Mouse (Mus musculus) yolk sac, embryonic 10.5 days (tissue): ENCODE results near the gene Msantd2.

Source experiments
- DNase-seq: peaks from one replicate; pipeline ENCODE4 v3.0.0-alpha.2; 2017; ENCODE audit warnings: low spot score

The Msantd2 gene

GRCm38 (mm10) chr9:37569231-37569835 is 80.2 kb downstream of the Msantd2 start:
- peak; percentile 51 for DNase-seq

GRCm38 (mm10) chr9:37572204-37572876 is 83.2 kb downstream of the Msantd2 start:
- DNase-seq: no peak
